Mouse (Mus musculus): Measurements from ENCODE around the gene Hist1h2af.
"Not testable (repeated sequence)": the region's sequence is repeated elsewhere in the genome, so short reads cannot be mapped to it uniquely, and the experiment has no call there.

Gene Hist1h2af

DNA sequence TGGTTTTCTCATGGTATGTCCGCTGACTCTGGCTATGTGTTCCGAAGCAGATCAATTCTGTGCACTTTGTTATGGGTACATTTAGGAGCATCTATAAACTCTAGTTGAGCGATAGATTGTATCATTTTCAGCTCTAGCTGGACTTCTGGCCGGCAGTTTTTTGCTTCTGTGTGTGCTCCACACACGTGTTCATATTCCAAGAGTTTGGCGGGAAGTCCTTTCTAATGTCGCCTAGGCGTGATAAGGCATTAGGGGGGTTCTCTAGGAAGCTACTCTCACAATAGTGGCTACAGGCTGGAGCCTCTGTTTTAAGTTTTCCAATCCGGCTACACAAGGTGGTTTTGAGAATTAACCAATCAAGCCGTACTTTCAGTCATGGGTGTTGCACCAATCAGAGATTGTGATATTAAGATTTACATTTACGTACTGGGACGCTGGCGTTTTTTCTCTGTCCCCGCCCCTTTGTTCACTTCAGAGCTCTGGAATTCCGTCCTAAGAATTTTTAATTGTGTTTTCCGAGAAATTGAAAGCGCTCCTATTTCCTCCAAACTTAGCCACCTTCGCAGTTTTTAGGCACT lies 22.2 kb downstream of the Hist1h2af start:
- CTCF ChIA-PET = interaction anchor here in 1 of 4 experiments (1.0 to 2.6 kb wide), 2 partner anchors 42 to 131 kb away, joined by 5 to 10 read pairs; partner anchors contain the start of gene Abt1
- POLR2A ChIA-PET = interaction anchor here (0.5 to 11.8 kb wide), 142 partner anchors 8 to 1835 kb away, joined by 3 to 692 read pairs (median 6); partner anchors contain the start of genes Hist1h1a (in 4 of the 4), Hist1h1e (in 4 of the 4), Hist1h2ae (in 4 of the 4) and Hist1h2bg (in 4 of the 4)

DNA sequence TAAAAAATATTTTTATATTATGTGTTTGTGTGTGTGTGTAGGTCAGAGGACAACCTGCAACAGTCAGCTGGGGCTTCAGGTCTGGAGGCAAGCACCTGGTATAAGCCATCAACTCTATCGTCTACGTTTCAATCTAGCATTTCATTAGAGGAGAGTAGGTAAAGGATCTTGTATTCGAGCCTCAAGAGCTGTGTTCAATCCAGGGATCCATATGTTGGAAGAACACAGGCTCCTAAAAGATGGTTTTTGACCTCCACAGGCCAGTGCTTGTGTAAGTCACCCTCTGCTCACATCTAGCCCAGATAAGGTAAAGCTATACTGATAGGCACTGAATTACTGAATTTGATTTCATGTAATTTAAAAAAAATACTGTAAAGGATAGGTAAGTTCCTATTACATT lies 23.2 kb downstream of the Hist1h2af start:
- ChIA-PET CTCF (interaction anchor here in 1 of 4 experiments (1.1 kb wide), 1 partner anchor 16 kb away, joined by 3 read pairs; no protein-coding TSS in a partner anchor), POLR2A (interaction anchor here (0.5 to 11.8 kb wide), 58 partner anchors 7 to 1803 kb away, joined by 3 to 692 read pairs (median 20); partner anchors contain the start of genes Hist1h2ae (in 4 of the 4), Hist1h2bg (in 4 of the 4), Hist1h1c (in 3 of the 4) and Hist1h2ac (in 3 of the 4))

DNA sequence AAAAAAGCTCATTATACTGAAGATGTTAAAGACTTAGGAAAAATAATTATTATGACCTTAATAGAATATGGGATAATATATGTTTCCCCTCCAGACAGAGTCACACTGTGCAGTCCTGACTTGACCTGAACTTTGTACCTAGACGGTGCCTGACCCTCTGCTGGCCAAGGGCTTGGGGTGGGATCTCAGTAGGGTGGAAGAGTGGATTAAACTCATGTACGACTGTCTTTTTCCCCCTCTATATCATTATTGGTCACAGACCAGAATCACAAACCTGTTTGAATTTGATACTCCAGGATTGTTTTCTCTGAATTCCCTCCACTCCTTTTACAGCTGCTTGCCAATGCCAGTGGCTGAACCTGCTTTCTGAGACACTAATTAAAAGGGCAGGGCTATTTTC lies 27.0 kb downstream of the Hist1h2af start:
- CTCF ChIA-PET = interaction anchor here in 1 of 4 experiments (0.6 kb wide), 1 partner anchor 813 kb away, joined by 3 read pairs; no protein-coding TSS in a partner anchor
- POLR2A ChIA-PET = interaction anchor here (0.6 to 9.9 kb wide), 30 partner anchors 8 to 254 kb away, joined by 3 to 217 read pairs (median 7); partner anchors contain the start of genes Hist1h2ae (in 4 of the 4), Hist1h2bg (in 4 of the 4), Hist1h4f (in 4 of the 4) and Hist1h2ad (in 2 of the 4)

DNA sequence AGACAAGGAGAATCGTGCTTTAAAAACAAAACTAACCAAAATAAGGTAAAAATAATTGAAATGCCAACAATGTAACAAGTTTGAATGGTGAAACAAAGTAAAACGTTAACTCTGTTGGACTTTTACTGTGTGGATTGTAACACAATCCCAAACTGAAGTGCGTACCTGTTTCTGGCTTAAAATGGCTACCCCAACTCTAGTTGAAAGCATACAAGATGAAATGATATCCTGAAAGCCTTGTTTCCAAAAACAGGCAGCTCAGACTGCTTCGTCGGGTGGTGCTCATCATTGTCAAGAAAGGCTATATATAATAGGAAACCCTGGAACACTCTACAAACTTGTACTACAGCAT lies 27.8 kb downstream of the Hist1h2af start:
- POLR2A ChIA-PET = interaction anchor here (0.6 to 9.9 kb wide), 39 partner anchors 9 to 1883 kb away, joined by 3 to 217 read pairs (median 7); partner anchors contain the start of genes Hist1h2ae (in 4 of the 4), Hist1h2bg (in 4 of the 4), Hist1h4d (in 3 of the 4) and Hist1h4f (in 3 of the 4)

DNA sequence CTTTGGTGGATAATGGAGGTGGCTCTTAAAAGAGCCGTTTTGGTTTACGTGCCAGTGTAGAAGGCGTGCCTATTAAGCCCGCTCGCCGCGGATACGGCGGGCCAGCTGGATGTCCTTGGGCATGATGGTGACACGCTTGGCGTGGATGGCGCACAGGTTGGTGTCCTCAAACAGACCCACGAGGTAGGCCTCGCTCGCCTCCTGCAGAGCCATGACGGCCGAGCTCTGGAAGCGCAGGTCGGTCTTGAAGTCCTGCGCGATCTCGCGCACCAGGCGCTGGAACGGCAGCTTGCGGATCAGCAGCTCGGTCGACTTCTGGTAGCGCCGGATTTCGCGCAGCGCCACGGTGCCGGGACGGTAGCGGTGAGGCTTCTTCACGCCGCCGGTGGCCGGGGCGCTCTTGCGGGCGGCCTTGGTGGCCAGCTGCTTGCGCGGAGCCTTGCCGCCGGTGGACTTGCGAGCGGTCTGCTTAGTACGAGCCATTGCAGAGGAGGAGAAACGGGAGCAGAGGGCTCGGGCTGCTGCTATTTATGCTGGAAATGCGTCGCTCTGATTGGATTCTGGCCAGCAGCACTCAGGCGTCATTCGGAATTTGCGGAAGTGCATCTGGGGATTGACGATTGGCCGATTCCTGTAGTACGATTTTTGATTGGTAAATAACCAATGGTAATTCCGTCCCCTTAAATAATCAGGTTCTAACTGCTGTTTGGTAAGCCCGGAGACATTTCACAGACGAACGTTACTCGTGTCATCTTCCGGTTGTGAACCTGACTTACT lies 28.4 kb downstream of the Hist1h2af start, which contains the start of gene Hist1h3e:
TSS of gene Hist1h3e (minus strand) at position 487 of the 777 bp plus-strand sequence.
- CTCF ChIA-PET = interaction anchor here in 1 of 4 experiments (0.7 kb wide), 1 partner anchor 269 kb away, joined by 3 read pairs; no protein-coding TSS in a partner anchor
- POLR2A ChIA-PET = interaction anchor here (0.6 to 9.9 kb wide), 41 partner anchors 9 to 1527 kb away, joined by 3 to 217 read pairs (median 7); partner anchors contain the start of genes Hist1h2ae (in 4 of the 4), Hist1h2bg (in 4 of the 4), Hist1h2bc (in 3 of the 4) and Hist1h4d (in 3 of the 4)

More for the DNA sequence above, 27.8 kb downstream of the Hist1h2af start:
- CTCF ChIA-PET = not testable (repeated sequence)

DNA sequence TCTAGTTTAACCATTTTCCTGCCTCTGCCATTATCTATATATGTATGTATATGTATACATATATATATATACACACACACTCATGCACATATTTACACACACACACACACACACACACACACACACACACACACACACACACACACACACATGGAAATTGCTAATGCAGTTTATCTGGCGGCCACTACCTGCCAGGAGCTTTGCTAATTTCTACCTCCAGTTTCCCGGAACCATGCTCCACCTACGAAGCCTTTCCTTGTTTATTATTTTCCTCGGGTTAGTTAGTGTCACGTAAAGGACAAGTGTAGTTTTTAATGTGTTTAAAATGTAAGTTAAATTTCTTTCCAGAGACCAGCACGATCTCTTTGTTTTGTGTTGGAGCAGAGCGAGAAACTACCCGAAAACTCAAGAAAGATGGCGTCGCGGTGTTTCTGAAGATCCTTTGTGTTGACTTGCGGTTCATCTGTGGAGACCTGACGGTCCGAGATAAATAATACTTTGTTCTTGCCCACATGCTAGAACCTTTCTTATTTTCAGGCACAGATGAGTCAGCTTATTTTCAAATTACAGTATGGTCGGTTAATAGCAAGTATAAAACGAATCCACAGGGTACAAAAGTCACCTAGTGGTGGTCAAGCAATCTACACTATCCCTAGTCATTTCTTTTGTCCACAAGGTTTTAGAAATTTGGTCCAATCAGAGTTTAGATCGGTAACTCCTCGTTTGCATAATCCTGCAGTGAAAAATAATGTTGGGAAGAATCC lies 29.2 kb downstream of the Hist1h2af start:
- CTCF ChIA-PET = interaction anchor here in 2 of 4 experiments (0.6 to 0.7 kb wide), 2 partner anchors 270 to 1594 kb away, joined by 3 to 4 read pairs; no protein-coding TSS in a partner anchor
- POLR2A ChIA-PET = interaction anchor here (0.6 to 9.9 kb wide), 48 partner anchors 8 to 1604 kb away, joined by 3 to 217 read pairs (median 5); partner anchors contain the start of genes Hist1h2ae (in 4 of the 4), Hist1h2bg (in 4 of the 4), Hist1h2bc (in 3 of the 4) and Hist1h2bf (in 3 of the 4)

DNA sequence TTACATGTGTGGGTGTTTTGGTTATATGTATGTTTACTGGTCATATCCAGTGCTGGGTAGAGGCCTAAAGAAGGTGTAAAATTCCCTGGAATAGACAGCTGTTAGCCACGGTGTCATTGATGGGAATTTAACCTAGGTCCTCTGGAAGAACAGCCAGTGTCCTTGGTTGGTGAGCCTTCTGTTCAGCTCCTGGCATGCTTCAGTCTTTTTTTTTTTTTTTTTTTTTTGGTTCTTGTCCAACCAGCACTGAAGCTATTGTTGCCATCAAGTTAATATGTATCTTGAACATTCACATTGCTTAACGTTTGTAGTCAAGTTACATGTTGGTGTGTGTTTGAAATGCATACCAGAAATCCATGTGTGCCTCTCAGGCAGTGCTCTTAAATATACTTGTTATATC lies 30.8 kb downstream of the Hist1h2af start:
- CTCF ChIA-PET = interaction anchor here in 1 of 4 experiments (0.6 kb wide), 2 partner anchors 34 to 1522 kb away, joined by 5 read pairs; no protein-coding TSS in a partner anchor
- POLR2A ChIA-PET = interaction anchor here in 3 of 4 experiments (0.6 to 9.9 kb wide), 34 partner anchors 8 to 1847 kb away, joined by 3 to 217 read pairs (median 6); partner anchors contain the start of genes Hist1h4d (in 3 of the 3), Hist1h2ac (in 2 of the 3), Hist1h2ad (in 2 of the 3) and Hist1h2ae (in 2 of the 3)

DNA sequence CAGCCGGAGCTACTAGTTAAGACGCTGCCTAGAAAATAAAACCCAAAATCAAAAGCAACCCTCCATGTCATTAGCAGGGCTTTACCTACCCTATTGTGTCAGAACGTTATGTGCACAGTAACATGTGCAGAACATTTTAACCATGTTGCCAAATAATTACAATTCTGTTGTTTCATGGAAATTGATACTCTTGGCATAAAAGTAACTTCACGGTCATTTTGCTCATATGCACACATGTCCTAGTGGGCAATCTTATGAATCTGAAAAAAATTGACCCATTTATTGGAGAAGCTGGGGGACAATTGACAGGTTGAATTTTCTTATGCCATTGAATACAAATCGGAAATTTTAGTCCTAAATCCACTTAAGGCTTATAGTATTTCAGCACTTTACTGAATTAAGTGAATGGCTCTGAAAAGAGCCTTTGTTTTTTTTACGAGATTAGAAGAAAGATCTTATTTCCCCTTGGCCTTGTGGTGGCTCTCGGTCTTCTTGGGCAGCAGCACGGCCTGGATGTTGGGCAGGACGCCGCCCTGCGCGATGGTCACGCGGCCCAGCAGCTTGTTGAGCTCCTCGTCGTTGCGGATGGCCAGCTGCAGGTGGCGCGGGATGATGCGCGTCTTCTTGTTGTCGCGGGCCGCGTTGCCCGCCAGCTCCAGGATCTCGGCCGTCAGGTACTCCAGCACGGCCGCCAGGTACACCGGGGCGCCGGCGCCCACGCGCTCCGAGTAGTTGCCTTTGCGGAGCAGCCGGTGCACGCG lies 36.7 kb downstream of the Hist1h2af start:
- ChIA-PET CTCF (interaction anchor here in 1 of 4 experiments (0.6 kb wide), 1 partner anchor 47 kb away, joined by 15 read pairs; no protein-coding TSS in a partner anchor), POLR2A (interaction anchor here (0.6 to 22.3 kb wide), 121 partner anchors 8 to 1854 kb away, joined by 3 to 794 read pairs (median 6); partner anchors contain the start of genes Hist1h3e (in 4 of the 4), Hist1h4d (in 4 of the 4), Hist1h1a (in 3 of the 4) and Hist1h1c (in 3 of the 4))

DNA sequence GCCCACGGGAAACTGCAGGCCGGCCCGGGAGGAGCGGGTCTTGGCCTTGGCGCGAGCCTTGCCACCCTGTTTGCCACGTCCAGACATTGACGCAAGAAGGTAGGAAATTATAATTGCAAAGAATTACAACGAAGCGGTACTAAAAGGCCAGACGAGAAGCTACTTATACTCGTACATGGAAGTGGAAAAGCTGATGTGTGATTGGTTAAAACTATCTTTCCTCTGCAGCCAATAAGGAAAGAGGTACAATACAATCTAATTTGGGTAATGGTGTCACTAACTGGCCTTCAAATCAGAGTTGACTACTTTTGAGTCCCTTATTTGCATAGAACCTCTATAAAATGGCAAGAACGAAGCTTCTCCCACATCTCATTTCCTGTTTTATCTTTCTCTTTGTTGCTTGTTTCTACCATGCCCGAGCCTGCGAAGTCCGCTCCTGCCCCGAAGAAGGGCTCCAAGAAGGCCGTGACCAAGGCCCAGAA lies 37.4 kb downstream of the Hist1h2af start, which contains the start of the genes Hist1h2ae and Hist1h2bg:
TSS of gene Hist1h2ae (minus strand) at position 199 of the 482 bp plus-strand sequence.
TSS of gene Hist1h2bg (plus strand) at position 375 of the 482 bp plus-strand sequence.
- ChIA-PET POLR2A (interaction anchor here (0.6 to 22.3 kb wide), 131 partner anchors 8 to 1855 kb away, joined by 3 to 794 read pairs (median 6); partner anchors contain the start of genes Hist1h2ac (in 4 of the 4), Hist1h2bc (in 4 of the 4), Hist1h3e (in 4 of the 4) and Hist1h4d (in 4 of the 4)), CTCF (interaction anchor here in 1 of 4 experiments (0.6 kb wide), 1 partner anchor 37 kb away, joined by 3 read pairs; no protein-coding TSS in a partner anchor)

DNA sequence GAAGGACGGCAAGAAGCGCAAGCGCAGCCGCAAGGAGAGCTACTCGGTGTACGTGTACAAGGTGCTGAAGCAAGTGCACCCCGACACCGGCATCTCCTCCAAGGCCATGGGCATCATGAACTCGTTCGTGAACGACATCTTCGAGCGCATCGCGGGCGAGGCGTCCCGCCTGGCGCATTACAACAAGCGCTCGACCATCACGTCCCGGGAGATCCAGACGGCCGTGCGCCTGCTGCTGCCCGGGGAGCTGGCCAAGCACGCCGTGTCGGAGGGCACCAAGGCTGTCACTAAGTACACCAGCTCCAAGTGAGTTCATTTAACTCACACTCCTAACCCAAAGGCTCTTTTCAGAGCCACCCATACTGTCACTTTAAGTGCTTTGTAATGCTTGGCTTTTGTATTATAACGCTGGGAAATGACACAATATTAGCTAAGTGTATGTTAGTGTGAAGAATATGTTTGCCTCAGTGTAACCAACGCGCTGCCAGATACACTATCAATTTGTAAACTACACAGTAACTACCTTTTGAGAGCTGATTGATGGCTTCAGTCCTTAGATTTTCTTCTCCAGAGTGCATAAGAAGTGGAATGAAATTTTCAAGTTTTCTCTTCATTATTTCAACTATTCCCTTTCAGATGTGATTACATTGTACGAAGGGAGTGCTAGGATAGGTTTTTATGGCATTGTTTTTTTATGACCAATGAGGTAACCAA lies 38.0 kb downstream of the Hist1h2af start:
- POLR2A ChIA-PET = interaction anchor here (0.5 to 22.3 kb wide), 134 partner anchors 9 to 1856 kb away, joined by 3 to 794 read pairs (median 6); partner anchors contain the start of genes Hist1h2ac (in 4 of the 4), Hist1h2bc (in 4 of the 4), Hist1h3e (in 4 of the 4) and Hist1h4d (in 4 of the 4)
- CTCF ChIA-PET = interaction anchor here in 1 of 4 experiments (0.6 kb wide), 1 partner anchor 38 kb away, joined by 3 read pairs; no protein-coding TSS in a partner anchor

DNA sequence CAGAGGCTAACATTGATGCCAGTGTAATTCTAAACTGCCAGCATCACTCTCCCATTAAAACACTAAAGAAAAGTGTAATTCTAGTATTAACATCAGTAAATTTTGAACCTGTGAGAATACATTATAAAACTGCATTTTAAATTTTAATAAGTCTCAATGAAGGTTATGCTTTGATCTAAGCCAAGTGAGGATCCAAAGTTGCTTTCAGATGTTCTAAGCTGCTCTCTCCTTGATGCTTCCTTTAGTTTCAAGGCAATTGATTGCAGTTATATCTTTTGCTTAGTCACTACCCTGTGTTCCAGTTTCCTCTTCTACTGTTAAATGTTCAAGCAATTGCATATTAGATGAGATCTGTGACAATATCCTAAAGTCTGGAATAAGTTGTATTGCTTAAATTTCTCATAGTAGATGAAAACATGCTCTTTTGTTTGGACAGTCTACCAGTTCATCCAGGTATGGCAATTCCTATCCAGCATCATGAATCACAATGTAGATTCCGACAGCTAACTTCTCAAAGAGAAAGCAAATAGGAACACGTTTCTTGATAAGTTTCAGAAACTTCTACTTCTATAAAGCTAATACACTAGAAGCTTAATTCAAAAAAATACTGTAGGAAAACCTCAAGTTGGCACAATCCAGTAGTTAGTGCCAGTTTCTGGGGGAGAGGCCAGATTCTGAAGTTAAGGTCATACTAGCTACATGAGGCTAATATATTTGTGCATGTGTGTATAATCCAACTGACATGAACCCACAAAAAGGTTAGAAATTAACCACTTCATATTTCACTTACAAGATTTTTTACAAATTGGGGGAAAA lies 38.7 kb downstream of the Hist1h2af start:
- ChIA-PET POLR2A (interaction anchor here (0.5 to 22.3 kb wide), 70 partner anchors 10 to 1851 kb away, joined by 3 to 794 read pairs (median 16); partner anchors contain the start of genes Hist1h4d (in 4 of the 4), Hist1h1c (in 3 of the 4), Hist1h1d (in 3 of the 4) and Hist1h2ac (in 3 of the 4)), CTCF (no interaction called here)

DNA sequence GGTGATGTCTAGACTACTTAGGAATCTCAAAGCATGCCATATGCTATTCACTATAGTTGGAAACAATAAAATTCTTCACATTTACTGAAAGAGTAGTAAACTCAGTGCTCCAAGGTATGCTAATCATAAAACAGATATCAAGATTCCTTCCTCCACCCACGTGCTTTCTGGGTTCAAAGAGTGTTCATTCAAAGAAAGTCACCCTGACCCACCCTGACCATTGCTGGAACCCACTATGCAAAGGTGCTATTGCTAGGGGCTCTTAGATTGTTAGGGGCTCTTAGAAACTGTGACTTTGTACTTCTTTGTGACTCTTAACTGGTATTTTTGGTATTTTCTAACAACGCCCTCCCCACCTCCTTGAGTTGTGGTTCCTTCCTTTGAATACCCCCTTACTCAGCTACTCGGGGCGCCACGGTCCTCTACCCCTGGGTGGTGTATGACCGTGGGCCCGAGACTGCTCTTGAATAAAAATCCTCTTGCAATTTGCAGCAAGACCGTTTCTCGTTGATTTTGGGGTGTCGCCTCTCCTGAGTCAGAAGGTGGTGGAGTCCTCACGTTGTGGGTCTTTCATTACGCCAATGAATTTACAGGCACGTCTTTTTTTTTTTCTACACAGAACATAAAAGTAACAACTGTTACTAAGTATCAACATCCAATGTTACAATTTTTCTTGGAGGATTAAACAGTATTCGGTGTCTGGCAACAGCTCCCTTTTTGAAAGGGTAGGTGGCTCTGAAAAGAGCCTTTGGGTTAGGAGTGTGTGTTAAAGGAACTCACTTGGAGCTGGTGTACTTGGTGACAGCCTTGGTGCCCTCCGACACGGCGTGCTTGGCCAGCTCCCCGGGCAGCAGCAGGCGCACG lies 39.6 kb downstream of the Hist1h2af start:
- CTCF ChIA-PET = not testable (repeated sequence)
- POLR2A ChIA-PET = interaction anchor here (0.6 to 22.3 kb wide), 55 partner anchors 10 to 1540 kb away, joined by 3 to 794 read pairs (median 23); partner anchors contain the start of genes Hist1h4d (in 4 of the 4), Hist1h4f (in 4 of the 4), Hist1h1c (in 3 of the 4) and Hist1h1d (in 3 of the 4)

DNA sequence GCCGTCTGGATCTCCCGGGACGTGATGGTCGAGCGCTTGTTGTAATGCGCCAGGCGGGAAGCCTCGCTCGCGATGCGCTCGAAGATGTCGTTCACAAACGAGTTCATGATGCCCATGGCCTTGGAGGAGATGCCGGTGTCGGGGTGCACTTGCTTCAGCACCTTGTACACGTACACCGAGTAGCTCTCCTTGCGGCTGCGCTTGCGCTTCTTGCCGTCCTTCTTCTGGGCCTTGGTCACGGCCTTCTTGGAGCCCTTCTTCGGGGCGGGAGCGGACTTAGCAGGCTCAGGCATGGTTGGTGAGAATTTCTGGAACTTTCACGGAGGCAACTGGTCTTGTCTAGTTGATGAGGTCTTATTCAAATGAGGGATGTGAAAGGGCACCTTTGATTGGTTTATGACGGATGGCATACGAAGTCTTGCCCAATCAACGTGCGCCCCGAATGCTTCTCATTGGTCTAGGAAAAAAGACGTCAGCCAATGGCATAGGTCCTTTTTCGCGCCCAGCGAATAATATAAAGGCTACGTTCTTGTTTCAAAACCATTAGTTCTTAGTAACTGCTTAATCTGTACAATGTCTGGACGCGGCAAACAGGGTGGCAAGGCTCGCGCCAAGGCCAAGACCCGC lies 40.3 kb downstream of the Hist1h2af start, which contains the start of the genes Hist1h2bf and Hist1h2ad:
TSS of gene Hist1h2bf (minus strand) at position 299 of the 627 bp plus-strand sequence.
TSS of gene Hist1h2ad (plus strand) at position 484 of the 627 bp plus-strand sequence.
- POLR2A ChIA-PET = interaction anchor here (0.7 to 22.3 kb wide), 38 partner anchors 10 to 1539 kb away, joined by 3 to 794 read pairs (median 36); partner anchors contain the start of genes Hist1h4f (in 4 of the 4), Hist1h1d (in 3 of the 4), Hist1h2ac (in 3 of the 4) and Hist1h2bc (in 3 of the 4)
- CTCF ChIA-PET = not testable (repeated sequence)
